Mouse (Mus musculus) adrenal gland, postnatal 4 days (tissue): ENCODE measurements around the gene Dlg2. TPM values are rescaled to one million over a fixed set of nuclear protein-coding genes. Genes with fewer than 3 reads are reported as not detected.

Experiments used
- DNase-seq, 2 experiments: peaks; one replicate each; pipeline ENCODE4 v3.0.0; 2021 to 2022; ENCODE audit warnings: low spot score in 2 of 2, mixed read lengths in 2 of 2
- total RNA-seq, 2 experiments: library from RNA; stranded (reverse); gene quantifications; 2 replicates each; pipeline ENCODE4 v1.2.3; 2021

Dlg2 gene
- total RNA-seq, 2 experiments from 2014 or later, result 82.3 to 86.9 TPM

DNA sequence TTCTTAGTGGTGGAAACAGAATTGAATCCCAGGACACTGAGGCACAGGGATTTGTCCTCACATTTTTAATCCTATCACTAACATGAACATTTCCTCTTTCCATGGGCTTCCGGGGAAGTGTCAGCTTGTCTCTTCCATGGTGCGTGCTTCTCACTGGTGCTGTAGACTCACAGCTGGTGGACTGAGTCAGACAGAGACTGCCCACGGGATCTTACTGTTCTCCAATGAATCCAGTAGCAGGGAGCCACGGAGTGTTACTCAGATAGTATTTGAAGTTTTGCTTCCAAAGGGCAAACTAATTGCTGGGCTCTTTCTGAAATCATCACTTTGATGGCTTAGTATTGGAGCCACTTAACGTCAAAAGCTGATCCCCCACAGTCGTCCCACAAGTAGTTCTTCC, 963.9 kb downstream of the Dlg2 start:
- DNase-seq, result no peak

DNA sequence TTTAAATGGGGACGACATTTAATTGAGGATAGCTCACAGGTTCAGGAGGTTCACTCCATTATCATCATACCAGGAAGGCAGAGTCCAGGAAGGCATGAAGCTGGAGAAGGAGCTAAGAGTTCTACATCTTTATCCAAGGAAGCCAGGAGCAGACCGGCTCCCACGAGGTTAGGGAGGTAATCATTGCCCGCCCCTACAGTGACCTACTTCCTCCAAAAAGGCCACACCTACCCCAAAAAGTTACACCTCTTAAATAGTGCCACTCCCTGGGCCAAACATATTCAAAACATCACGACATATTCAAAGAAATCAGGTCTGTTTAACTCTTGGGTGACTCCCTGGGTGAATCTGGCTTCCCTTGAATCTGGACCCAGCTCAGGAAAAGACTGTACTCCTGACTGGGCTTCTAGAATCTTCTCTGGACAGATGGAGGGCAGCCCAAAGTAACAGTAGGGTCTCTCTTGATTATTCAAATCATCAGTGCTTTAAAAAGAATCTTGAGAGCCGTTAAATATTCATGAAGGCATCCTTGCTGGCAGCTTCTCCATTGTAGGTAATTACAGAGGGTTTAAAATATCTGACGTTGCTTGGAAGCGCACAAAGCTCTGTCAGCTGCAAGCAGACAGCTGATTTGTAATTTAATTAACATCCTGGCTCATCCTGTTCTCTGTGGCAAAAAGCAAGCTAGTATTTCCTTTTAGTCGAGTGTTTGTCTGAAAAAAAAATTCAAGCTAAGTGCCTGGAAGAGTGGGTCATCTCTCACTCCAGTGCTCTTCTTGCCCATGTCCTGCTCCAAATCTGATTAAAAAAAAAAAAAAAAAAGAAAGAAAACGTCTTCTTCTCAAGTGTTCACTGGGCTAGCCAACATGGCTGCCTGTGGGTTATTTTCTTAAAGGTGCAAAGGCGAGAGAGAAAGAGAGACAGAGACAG, 966.2 kb downstream of the Dlg2 start:
- DNase-seq, result no peak

DNA sequence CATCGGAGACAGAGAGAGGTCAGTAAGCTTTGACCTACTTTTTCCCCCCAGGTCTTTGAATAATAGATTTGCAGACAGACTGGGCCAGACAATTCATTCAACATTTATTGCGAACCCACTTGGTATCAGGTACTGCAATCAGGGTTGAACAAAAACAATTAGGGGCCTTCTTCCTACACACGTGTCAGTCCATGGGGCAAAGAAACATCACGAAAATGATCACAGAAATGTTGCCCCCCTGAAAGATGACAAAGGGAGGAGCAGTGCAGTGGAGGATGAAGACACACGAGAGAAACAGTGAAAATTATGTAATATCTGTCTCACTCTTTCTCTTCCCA, 966.9 kb downstream of the Dlg2 start:
- no peak for DNase-seq

DNA sequence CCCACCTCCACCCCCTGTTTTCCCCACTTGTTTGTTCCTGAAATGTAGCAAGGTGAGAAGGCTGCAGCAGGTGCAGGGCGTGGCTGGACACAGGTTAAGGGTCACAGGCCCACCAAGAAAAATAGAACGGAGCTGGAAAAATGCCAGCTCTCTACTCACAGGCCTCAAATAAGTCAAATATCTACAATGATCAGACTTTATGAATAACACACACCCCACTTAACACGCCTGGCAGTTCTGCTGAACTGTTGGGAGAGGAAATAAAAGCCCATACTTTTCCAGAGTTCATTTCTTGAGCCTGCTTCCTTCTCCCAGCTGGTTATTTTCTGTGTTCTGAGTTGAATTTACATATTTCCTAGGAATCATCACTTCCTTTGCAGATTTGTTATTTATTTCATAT, 967.4 kb downstream of the Dlg2 start:
- no peak for DNase-seq

DNA sequence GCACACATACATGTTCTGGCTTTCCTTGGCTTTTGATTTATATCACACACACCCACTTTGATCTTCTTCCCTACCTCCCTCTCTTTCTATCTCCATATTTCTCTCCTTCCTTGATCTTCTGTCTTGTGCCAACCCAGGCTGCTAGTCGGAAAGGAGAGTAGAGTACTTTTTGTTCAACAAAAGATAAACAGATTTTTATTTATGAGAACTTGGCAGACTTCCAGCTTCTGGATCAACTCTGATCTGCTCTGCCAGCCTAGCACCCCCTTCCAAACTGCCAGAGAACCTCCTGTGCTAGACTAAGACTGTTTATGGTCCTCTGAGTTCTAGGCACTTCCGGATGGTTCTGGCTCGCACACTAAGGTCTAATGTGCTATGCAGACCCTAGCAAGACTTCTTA, 968.3 kb downstream of the Dlg2 start:
- no peak for DNase-seq

DNA sequence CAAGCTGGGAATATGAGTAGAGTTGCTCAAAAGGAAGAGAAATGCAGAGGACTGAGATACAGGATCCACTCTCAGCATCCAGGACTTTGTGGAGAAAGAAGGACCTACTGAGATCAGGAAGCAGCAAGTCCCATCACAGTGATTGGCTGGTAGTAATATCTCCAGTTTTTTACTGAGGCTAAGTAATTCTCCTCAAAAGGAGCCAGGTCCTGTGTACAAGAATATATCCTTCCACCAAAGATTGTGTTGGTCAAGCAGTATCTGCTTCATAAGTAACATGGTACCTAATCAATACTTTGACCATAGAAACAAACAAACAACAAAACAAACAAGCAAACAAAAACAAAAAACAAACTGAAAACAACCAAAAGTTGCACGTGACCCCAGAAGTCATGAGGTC, 980.3 kb downstream of the Dlg2 start:
- DNase-seq, result no peak

DNA sequence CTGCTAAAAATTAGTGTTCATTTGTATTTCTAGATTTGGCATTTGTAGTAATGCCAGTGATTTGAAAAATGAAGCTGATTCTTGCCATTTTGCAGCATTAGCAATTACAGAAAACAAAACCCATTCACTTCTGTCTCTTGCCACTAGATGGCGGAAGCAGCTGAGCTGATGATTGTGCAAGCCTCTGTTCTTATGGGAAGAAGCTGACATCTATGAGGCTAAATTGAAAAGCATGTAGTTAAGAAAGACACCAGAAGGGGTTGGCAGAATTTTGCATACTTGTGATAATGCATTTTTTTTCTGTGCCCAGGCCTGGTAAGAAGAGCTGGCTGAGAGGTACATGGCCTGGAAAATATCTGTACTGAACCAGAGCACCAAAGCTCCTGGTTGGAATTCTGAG, 980.7 kb downstream of the Dlg2 start:
- DNase-seq, result peak in 1 of 2 experiments; percentile 17

DNA sequence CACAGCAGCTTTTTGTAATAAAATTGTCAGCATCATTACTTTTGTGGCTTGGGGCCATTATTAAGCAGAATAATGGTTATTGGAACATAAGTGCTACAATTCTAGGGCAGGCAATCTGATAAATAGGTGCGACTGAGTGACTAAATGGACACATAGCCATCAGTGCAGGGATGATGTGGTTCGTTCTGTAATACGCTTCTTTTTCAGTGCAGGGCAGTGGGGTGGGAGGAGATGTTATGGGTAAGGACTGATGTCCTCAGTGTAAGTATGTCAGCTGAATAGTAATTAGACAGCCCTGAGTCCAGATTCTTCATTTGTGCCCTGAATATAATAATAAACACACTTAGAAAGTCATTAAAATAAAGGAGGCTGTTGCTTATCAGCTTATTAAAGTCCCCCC, 984.9 kb downstream of the Dlg2 start:
- DNase-seq, result no peak

DNA sequence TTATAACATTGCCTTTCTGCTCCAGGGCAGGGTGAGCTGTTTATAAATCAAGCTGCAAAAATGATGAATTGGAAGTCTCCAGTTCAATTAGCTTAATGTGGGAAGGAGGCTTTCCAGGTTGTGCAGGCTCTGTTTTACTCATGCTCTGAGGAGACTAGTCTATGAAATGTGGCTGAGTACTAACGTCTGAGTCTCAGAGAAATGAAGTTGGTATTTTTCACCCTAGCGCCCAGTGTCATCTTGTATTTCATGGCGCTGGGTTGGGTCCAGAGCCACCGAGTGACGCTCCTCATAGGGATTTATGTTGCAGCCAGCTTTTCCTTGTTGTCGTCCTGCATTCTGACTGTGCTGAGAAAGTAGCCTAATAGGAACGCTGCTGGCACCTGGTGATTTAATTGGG, 986.8 kb downstream of the Dlg2 start:
- no peak for DNase-seq

DNA sequence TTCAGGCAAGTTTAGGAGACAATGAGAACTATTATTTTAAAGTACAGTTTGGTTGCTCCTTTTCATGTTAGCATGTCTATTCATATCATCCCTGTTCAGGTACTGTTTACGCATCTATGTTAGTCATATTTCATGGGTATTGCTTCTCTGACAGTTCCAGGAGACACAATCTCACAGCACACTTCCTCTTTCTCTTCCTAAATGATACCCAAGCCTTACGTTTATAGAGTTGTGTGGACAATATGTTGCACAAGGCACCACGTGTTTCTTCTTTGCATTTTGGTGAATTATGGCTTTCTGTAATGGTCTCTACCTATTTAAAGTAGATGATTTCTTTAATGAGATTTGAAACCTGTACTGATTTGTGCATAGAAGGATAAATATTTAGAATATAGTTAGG, 990.6 kb downstream of the Dlg2 start:
- DNase-seq, result no peak

DNA sequence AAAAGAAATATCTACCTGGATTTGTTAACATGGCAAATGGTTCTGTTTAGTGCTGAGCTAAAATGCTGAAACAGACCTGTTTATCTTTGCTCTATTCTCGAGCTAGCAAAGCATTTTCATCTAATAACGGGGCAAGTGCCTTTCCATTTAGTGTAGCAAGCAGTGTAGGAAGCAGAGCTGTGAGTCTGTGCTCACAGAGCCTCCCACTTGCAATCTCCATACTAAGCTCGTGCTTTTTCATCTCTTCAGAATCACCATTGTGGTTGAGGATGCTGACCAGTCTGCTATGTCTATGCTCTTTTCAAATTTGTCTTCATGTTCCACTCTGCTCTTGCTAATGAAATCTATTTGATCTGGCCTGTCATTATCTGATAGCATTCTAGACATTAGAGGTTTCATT, 1002.7 kb downstream of the Dlg2 start:
- no peak for DNase-seq

DNA sequence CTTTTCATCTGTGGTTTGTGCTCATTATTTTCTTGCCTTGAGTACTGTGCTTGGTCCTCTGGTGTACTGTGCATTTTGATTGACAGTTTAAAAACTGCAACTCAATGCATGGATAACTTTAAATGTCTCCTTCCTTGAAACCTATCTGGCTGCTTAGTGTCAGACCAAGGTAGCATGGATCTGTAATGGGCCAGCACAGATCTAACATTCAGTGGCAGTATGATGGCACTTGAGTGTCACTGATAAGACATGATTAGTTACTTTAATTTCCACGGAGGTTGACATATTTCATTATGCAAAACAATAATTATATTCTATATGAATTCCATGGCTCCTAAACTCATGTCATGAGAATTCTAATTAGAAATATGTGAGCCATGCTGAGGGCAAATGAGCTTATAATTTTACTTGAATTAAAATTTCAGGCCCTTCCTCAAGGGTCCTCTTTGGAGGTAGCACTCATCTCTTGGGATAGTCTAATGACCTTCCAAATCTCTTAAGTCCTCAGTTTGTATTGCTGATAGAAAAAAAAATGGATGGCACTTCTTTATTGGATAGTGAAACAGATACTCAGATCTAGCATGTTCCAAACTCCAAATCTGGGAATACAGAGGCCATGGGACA, 1005.2 kb downstream of the Dlg2 start:
- no peak for DNase-seq

DNA sequence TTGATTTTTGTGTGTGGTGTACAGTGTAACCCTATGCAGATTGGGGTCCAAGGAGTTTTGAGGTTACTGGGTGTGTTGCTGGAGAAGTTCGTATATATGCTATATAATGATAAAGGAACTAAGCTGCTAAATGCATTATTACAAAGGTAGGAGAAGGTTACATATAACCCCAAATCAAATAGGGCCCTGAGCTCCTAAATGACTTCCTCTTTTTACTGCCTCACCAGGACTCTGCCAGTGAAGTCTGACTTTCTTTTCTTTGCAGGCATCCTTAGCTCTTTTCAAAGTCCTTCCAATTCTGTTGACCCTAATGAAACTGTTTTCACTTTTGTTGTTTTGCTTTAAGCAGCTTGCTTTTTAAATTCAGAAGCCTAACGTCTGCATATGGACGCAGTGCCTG, 1016.8 kb downstream of the Dlg2 start:
- DNase-seq, result no peak

DNA sequence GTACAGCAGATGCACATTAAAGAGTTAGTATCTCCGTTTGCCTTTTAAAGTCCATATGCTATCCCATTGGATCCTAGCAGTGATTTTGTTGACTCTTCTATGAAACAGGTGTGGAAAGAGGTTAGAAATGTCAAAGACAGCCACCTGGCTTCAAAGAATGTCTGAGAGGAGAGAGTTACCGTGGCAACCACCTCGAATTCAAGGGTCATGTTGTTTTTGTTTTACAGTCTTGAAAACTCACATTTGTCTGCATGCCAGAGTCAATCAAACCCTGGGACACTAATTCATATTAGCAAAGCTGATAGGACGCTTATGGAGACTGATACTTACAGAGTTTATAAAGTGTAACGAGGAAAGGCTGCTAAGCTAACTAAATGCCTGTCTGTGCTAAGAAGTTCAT, 1019.1 kb downstream of the Dlg2 start:
- DNase-seq, result no peak

DNA sequence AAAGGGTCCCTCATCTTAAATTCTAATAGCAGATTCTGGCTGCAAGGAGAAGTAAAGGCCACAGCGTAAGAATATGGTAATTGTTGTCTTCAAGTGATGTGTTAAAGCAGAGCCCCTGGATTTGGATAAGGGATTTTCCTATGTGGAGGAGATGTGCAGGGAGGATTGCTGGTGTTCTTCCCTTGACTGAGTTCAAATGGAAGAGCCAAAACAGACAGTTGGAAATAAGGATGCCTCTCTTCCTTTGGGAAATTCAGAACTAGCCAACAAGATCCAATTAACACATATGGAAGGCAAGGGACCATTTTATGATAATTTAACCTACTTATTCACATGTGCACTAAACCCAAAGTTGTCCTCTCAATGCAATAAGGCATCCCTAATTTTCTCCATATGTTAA, 1034.6 kb downstream of the Dlg2 start:
- DNase-seq, result no peak

DNA sequence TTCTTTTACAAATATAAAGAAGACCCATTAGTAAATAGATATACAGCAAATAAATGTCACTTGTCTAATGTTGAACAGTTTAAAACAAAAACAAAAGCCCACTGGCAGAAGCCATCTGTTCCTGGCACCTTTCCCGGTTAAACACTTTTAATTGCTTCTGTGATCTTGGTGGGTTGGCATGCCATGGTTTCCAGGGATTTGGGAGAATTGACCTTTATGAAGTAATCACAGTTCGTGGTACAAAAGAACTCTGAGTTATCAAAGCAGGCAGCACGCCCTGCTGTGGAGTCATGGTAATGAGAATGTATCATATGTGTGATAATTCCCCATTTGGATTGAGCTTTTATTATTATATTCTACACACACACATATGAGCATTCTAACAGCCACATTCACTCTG, 1038.0 kb downstream of the Dlg2 start:
- no peak for DNase-seq

DNA sequence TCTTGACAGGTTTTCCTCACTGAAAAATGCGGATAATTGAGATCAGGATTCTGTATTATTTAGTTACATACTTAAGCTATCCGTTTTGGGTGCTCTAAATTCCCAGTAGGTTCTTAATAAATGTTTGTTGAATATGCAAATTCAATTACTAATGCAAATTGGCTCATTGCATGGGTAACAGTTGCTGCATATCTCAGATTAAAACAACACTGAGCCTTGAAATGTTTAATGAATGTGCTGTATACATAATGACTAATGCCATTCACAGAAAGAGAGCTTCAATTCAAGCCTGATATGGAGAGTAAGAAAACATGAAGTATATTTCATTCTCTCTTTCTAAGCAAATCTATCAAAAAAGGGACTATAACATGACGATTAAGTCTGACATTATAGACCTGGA, 1039.8 kb downstream of the Dlg2 start:
- DNase-seq, result no peak

DNA sequence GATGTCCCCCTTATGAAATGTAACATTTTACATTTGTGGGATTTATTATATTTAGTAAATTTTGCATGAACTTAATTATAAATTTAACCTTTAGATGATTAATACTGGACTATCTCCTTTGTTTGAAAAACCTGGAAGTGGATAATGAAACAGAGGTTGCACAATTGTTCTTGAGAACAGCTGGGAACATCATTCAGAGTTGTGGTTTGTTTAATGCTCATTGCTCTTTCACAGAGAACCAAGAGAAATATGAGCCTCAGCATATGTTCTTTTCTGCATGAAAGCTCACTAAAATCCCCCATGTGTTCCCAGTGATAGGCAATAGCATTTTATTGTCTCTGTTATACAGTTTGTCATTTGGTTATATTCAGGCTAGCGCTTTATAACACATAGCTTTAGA, 1049.4 kb downstream of the Dlg2 start:
- no peak for DNase-seq

DNA sequence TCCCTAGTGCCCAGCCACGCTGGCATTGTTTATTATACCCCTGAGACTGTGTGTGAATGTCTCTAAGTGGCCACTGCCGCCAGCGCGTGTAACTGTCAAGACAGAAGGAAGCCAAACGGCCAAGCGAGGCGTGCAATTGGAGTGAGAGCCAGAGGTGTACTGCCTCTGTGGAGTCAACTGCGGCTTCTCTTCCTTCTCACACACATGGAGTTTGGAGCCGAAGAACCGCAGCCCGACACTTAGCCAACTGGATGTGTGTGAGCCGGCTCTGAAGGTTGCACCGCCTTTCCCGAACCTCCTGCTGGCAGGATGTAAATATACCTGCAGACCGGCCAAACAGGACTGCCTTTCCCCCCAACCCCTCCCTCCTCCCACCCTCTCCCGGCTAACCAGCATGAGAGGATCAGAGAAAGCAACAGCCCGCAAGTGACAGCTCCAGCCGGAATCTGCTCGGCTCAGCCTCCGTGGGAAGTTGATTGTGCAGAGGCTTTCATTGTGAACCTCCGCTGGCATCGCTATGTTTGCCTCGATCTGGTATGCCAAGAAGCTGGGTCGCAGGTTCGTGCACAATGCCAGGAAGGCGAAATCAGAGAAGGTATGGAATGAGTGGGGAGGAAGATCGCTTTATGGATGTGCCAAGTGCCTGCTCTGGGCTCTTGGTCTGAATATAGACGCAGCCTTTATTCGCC, 1066.3 kb downstream of the Dlg2 start:
- DNase-seq, result no peak

DNA sequence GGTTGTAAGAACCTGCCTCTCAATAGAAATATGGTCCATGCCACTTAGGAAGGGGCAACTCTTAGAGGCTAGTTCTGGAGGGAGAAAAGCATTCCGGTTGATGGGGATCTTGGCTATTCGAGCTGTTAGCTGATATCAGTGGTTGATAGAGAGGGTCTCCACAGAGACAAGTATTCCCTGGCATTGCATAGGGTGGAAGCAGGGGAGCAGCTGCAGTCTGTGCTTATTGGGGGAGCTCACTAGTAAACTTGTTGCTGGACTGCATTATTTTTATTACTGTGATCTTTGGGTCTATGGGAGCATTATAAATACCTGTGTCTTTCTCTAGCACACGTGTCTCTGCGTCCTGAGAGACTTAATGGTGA, 1066.8 kb downstream of the Dlg2 start:
- DNase-seq, result no peak

DNA sequence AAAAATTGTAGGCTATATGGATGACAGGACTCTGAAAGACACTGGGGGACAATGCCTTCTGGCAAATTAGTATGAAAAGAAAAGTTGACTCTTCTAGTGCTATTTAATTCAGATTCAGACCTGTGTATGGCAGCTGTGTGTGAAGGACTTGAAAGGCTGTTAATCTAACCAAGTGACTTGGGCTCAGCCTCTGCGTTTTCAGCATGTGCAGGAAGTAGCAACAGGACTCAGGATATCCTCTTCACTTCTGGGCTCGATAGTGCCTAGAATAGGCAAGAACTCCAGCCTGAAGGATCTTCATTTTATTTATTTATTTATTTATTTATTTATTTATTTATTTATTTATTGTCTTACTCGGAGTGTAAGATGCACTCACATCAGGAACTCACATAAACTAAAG, 1068.1 kb downstream of the Dlg2 start:
- DNase-seq, result no peak

DNA sequence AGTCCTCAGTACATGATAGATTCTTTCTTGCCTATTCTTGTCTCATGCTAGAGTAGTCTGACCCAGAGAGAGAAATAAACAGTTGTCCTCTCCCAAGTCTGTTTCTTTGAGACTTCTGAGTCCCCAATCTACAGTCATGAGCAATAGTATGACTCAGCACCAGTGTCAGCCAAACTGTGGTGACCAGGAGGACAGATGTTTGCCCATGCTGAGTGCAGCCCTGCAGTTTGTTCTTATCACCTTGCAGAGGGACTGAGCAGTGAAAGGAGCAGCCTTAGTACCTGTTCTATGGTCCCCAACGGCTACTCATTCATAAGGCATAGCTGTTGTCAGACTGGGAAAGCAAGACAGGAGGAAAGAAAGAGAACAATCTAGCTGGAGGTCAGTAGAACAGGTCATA, 1072.3 kb downstream of the Dlg2 start:
- no peak for DNase-seq

DNA sequence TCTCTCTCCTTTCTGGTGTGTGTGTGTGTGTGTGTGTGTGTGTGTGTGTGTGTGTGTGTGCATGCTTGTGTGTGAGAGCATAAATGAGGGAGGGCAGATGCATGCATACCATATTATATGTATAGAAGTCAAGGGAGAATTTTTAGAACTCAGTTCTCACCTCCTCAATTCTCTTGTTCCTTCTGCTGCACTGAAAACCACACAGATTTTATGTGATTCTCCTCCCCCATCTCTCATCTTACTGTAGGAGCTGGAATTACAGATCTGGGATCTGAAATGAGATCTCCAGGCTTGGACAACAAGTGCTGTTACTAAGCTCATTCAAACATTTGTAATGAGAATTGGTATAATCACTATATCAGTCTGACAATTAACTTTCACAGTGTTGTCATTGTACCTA, 1081.1 kb downstream of the Dlg2 start:
- DNase-seq, result no peak
